Mouse (Mus musculus): ENCODE results near the gene Fyn.
A peak's percentile ranks its signal among the peaks of the same experiment; 100 is the strongest.

Gene Fyn

DNA sequence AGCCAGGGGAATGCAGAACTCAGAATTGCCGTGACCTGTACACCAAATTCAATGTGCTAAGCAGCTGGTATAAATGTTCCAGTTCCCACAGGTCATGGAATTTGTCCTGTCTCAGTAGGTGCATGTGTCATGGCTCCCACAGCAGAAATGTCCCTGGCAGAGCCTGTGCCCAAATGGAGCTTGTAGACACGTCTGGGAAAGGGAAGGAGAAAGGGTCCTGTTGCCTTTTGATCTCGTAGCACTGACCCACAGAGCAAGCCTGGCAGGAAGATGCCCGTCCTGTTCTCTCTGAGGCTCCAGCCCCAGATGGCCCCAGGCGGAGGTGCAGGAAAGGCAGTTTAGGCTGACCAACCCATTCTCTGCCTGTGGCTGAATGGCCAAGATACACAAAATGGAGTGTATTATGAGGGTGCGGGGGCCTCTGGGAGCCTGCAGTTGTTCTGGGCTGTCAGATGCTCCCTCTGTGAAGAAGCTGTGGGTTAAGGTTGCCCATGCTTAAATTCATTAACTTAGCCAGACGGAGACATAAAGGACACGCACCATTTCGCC is 183.1 kb downstream of the Fyn start:
- TF ChIP-seq GATA4 (IDR thresholded peaks at IDR 0.05; ENCODE audit: insufficient replicate concordance, low read length): no peak

DNA sequence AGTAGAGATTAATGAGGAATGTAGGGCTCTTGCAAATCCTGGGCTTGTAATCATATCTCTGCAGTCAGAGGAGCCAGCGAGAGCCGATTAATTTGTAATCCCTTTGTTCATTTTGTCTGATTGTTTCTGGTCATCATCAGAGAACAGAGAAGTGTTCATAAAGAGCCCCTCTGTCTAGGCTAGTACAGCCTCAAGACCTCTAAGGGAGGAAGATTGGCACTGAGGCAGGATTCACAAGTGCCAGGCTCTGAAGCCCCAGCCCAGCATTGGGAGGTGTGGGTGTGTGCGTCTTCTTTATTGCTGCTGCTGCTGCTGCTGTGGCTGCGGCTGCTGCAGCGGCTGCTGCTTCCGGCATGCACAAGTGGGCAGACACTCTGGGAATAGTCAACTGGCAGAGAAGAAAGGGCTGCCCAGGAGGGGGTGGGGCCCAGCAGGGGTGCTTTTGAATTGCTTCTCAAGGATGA is 183.7 kb downstream of the Fyn start:
- no peak for TF ChIP-seq GATA4 (IDR thresholded peaks at IDR 0.05; ENCODE audit: insufficient replicate concordance, low read length)

DNA sequence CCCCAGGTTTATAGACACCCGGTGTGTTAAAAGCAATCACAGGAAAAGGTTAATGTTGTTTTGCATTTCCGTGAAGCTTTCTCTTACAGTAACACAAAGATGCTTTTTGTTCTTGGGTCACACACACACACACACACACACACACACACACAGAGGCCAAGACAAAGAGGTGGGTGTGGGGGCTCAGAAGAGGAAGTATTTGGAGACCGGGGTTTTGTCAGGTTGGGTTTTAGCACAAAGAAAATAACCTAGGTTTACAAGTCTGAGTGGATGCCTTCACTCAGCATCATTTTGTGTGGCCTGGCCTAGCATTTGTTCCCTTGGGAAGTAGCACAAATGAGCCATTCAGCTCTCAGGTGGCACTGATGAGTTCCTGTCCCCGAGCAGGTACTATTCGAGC is 184.2 kb downstream of the Fyn start:
- no peak for TF ChIP-seq GATA4 (IDR thresholded peaks at IDR 0.05; ENCODE audit: insufficient replicate concordance, low read length)

DNA sequence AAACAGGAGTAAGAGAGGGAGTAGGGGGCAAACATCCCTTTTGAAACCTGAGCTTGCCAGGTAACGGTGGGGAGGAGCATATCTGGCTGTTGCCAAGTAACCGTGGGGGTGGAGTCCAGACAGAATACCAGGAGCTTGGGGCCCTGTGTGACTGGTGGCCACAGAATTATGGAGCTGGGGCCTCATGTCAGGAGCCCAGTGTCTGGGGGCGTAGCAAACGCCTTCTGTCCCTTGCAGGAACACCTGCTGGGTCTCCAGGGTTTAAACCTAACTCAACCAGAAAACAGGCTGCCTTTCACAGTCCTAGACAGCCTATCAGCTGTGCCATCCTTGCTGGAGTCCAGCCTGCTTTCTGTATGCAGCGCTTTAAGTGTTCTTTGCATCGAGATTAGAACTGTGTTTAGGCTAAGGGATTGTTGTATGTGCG is 186.6 kb downstream of the Fyn start:
- no peak for TF ChIP-seq GATA4 (IDR thresholded peaks at IDR 0.05; ENCODE audit: insufficient replicate concordance, low read length)

DNA sequence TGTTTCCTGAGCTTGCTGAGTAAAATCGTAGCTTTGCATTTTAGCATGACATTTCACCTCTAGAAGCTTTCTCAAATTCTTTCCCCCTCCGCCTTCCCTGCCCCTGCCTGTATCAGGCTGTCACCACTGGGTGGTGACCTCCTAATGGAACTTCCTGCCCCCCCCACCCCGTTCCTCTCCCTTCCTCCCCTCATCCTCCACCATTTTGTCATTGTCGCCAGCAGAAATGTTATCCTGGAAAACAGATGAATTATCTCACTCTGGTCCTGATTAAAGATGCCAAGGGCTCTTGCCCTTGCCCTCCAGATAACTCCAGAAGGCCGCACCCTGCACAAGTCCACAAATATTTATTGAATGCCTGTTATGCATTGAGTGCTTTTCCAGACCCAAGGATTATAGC is 187.1 kb downstream of the Fyn start:
- TF ChIP-seq GATA4 (IDR thresholded peaks at IDR 0.05; ENCODE audit: insufficient replicate concordance, low read length): peak; percentile 93

DNA sequence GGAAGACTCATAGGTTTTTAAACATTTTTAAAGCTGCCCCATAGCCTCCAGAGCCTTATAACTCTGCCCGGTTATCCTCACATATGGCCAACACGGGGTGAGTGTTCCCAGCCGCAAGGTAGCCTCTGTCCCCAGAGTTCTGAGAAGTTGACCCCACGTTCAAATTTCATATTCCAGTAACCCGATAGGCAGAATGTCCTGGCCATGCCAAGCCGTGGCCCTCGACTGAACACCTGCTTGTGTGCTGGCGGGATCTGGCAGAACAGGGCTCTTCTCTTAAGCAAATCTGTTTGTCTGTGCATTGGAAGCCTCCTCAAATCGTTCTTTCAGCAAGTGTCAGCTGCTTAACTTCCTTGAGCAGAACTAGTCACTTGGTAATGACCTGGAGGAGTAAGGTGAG is 188.7 kb downstream of the Fyn start:
- no peak for TF ChIP-seq GATA4 (IDR thresholded peaks at IDR 0.05; ENCODE audit: insufficient replicate concordance, low read length)

DNA sequence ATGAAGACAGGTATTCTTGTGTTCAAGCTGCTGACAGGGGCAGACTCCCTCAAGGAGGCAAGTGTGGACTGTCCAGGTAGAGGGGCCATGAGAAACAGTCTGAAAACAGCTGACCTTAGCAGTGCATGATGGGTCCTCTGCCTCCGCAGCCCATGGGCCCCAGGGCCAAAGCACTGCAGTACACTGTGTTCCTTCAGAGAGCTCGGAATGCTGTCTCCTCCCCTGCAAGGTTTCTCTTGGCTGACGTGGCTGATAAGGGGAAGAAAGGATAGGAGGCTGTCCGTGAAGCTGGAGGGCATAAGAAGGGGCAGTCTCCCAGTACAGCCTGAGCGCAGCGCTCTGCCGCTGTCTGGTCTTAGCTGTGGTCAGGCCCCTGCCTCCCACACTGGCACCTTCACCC is 189.2 kb downstream of the Fyn start:
- TF ChIP-seq GATA4 (IDR thresholded peaks at IDR 0.05; ENCODE audit: insufficient replicate concordance, low read length): peak; percentile 35; the same call in 1 of the 2 replicates

DNA sequence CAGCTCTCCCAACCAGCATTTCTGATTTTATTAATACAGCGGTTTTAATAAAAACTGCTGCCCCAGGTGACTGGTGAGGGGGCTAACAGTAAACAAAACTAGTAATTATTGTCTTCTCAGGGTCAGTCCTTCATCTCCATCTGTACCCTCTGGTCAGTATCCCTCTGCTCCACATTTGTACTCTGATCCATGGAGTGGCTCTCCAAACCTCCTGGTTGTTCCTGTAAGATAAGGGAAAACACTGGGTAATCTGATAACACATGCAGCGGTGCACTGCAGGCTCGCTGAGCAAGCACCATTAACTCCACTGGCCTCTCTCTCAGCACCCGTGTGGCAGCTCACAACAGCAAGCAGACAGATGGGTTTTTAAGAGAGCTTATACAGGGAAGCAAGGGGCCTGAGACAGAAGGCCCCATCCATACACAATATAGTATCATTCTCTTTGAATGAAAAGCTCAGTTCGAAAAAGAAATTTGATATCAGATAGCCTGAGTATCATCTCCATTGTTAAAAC is 189.9 kb downstream of the Fyn start:
- no peak for TF ChIP-seq GATA4 (IDR thresholded peaks at IDR 0.05; ENCODE audit: insufficient replicate concordance, low read length)

DNA sequence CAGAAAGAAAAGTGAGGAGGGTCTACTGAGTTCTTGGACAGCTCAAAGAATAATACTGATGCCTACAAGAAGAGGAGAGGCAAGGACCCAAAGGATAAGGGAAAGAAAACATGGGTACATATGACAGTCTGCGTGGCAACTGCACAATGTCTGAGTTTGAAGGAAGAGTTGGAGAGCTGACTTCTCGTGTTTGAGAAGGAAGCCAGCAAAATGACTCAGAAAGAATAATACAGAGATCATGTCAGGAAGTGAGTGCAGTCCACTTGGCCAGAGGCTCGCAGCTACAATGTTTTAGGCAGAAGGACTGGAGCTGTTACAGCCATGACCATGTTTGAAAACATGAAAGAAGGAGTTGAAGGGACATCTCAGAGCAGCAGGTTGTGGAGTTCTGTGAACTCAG is 190.7 kb downstream of the Fyn start:
- TF ChIP-seq GATA4 (IDR thresholded peaks at IDR 0.05; ENCODE audit: insufficient replicate concordance, low read length): no peak

DNA sequence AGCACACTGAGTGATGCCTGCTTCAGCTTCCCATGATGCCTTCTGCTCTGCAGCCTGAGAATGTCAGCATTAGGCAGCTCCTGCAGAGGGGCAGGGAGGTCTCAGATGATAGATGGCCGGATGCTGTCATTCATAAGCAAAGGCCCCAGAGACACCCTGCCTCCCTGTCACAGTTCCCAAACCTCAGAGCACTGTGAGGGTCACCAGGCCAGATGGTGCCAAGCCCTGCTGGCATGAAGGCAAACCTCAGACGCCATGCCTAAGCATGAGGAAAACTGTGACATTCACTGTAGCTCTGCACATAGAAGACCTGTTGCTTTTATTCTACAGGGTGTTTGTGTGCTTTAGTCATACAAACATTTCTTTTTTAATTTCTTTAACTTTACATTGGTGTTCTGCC is 193.7 kb downstream of the Fyn start:
- TF ChIP-seq GATA4 (IDR thresholded peaks at IDR 0.05; ENCODE audit: insufficient replicate concordance, low read length): no peak

DNA sequence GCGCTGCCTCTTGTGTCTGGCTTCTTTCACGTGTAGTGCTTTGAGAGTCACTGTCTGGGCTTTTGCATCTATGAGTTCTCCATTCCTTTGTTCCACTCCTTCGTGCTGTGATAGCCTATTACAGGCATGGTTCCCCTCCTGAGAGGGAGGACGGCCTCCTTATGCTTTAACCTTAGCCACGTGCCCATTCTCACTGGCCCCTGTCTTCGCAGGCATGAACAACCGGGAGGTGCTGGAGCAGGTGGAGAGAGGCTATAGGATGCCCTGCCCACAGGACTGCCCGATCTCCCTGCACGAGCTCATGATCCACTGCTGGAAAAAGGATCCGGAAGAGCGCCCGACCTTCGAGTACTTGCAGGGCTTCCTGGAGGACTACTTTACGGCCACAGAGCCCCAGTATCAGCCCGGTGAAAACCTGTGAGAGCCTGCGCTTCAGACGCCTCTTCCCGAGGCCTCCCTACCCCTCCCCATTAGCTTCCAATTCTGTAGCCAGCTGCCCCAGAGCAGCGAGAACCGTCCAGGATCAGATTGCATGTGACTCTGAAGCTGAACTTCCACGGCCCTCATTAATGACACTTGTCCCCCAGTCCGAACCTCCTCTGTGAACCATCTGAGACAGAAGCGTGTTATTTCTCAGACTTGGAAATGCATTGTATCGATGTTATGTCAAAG is 195.0 kb downstream of the Fyn start:
- TF ChIP-seq GATA4 (IDR thresholded peaks at IDR 0.05; ENCODE audit: insufficient replicate concordance, low read length): no peak

DNA sequence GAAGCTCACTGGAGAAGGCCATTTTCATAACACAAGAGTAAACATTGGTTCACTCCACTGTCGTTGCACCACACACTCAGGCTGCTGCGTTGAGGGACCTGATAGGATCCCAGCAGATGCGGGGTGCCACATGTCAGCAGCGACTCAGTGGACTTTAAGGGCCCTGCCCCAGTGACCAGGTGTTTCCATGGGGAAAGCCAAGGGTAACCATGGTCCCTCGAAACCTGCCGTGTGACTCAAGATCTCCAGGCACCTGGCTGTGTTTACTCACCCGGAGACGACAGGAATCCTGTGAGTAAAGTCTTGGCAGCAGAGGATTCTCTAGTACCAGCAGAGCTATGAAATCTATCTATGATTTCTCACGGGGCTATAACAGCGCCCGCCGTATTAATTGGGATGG is 198.2 kb downstream of the Fyn start:
- TF ChIP-seq GATA4 (IDR thresholded peaks at IDR 0.05; ENCODE audit: insufficient replicate concordance, low read length): no peak

DNA sequence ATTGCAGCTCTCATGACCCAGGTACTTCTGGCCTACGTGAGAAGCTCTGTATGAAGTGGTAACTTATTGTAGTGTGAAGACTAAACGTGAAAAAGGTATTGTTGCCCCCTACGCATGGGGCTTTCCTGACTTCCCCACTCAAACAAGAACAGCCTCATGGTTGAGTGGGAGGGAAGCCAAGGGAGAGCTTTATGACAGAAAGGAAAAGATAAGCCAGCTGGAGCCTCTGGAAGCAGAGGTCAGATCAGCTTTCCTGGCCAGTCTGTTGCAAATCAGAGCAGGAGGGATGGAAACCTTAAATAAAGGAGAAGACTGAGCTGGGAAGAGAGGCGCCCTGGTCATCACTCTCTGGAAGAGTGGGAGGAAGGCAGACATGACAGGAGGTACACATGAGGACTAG is 200.3 kb downstream of the Fyn start:
- TF ChIP-seq GATA4 (IDR thresholded peaks at IDR 0.05; ENCODE audit: insufficient replicate concordance, low read length): no peak; the same call in 1 of the 2 replicates

DNA sequence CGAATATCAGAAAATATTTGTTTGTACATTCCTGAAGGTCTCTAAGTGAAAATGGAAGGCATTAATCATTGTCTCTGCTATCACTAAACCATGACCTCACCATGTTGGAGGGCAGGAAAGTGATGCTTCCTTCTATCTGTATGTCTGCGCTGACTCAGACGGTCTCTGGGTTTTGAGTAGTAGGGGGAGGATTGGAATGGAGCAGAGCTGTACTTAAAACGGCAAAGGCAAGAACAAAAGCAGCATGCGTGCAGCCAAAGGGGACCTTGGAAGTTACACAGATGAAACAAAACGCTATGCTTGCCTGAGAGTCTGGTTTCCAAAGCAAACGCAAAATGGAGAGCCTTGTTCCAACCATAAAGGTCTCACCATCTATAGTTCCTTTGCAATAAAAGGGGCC is 202.4 kb downstream of the Fyn start:
- 0 out of 2 replicates have a peak, but pooled peaks have one; percentile 26 for TF ChIP-seq GATA4 (IDR thresholded peaks at IDR 0.05; ENCODE audit: insufficient replicate concordance, low read length)

DNA sequence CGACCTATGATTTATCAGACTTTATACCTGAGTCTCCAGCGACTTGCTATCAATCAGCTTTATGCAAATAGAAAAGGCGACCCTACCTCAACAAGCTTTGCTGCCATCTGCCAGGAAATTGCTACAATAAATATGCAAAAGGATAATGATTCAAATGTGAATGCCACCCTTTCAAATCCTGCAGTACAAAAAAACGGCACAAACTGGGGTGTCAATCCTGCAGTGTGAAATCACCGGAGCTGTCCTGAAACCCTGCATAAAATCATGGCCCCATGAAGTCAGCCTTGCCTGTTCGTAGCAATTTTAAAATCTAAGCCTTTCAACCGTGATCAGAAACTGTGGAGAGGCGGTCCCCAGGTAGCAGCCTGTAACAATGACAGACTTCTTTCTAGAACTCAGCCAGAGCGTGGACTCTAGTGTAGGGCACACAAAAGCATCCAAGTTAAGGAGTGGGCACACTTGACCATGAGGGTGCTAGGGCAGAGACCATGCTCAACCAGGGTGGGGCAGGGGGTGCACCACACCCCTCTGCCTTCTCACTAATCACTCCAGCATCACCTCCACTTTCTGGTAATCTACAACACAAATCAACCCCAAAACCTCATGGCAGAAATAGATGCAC is 203.5 kb downstream of the Fyn start:
- no peak for TF ChIP-seq GATA4 (IDR thresholded peaks at IDR 0.05; ENCODE audit: insufficient replicate concordance, low read length)

DNA sequence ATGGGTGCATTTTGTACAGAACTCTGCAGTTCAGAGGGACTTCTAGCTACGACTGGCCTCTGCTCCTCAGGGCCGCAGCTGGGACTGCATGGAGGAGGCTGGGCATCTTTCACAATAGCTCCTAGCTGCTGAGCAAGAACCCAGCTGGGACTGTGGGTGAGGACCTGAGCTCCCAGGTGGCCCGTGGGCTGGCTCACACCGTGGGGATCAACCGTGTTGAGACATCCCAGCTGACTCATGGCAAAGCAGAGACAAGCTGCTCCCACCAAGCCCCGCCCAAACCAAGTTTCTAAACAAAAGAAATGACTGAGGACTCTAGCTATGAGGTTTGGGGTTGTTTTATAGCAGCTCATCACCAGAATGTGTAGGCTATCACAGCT is 204.0 kb downstream of the Fyn start:
- no peak for TF ChIP-seq GATA4 (IDR thresholded peaks at IDR 0.05; ENCODE audit: insufficient replicate concordance, low read length)
